Comparison of ENCODE assay signal across 9 mouse cellular contexts in genomic region chr16:30390650-30391340, GRCm38 (mm10). TPM values are rescaled to one million over a fixed set of nuclear protein-coding genes. Genes with fewer than 3 reads are reported as not detected.
DNase-seq lines count a peak whose midpoint lies in the region; ATAC-seq lines count a peak whose summit lies in the region.
"Had no signal": no experiment of that assay in that cellular context is flagged by ENCODE, and none has a peak within 500 bp of the region (broad histone marks: within the 10 kb centered on the region; RNA-seq: fewer than 3 reads in every experiment).

No protein-coding gene starts in this region.

- H3K4me2 ChIP-seq in intestine, embryonic 14.5 days (ENCODE audit: low read length) = no peak overlapping the region
- no peak overlapping the region for H3K4me2 ChIP-seq in intestine, embryonic 16.5 days (ENCODE audit: low read depth, low read length)
- H3K4me2 ChIP-seq in forebrain, embryonic 14.5 days (ENCODE audit: low read length) = no peak overlapping the region
- H3K4me2 ChIP-seq: midbrain, embryonic 13.5 days had no signal

- no peak overlapping the region for H3K27ac ChIP-seq in intestine, embryonic 14.5 days (ENCODE audit: low read depth)
- H3K27ac ChIP-seq in intestine, embryonic 16.5 days (ENCODE audit: low read length) = no peak overlapping the region
- no peak overlapping the region for H3K27ac ChIP-seq in forebrain, embryonic 14.5 days (ENCODE audit: low read depth, low read length)
- H3K27ac ChIP-seq: midbrain, embryonic 13.5 days had no signal

- WGBS in intestine, embryonic 14.5 days = 85% methylated on average over 5 of the region's 5 CpGs
- 68% methylated on average over 5 of the region's 5 CpGs for WGBS in intestine, embryonic 16.5 days
- WGBS in forebrain, embryonic 14.5 days = 93% methylated on average over 5 of the region's 5 CpGs

- no peaks in the 10 kb centered on the region for H3K27me3 ChIP-seq in intestine, embryonic 14.5 days (replicated peaks; ENCODE audit: control insufficient read depth, insufficient read depth, low read length)
- H3K27me3 ChIP-seq in intestine, embryonic 16.5 days (replicated peaks; ENCODE audit: control insufficient read depth, insufficient read depth, low read length) = no peaks in the 10 kb centered on the region
- no peaks in the 10 kb centered on the region for H3K27me3 ChIP-seq in forebrain, embryonic 14.5 days (replicated peaks; ENCODE audit: control insufficient read depth, insufficient read depth, low read length)

- H3K9me3 ChIP-seq in intestine, embryonic 14.5 days (ENCODE audit: control insufficient read depth, low read length) = peaks cover 5% of the 10 kb centered on the region; the same call in 1 of the 2 replicates
- H3K9me3 ChIP-seq in intestine, embryonic 16.5 days (ENCODE audit: control insufficient read depth, low read length) = no peaks in the 10 kb centered on the region
- H3K9me3 ChIP-seq in forebrain, embryonic 14.5 days (replicated peaks; ENCODE audit: control insufficient read depth, low read length) = no peaks in the 10 kb centered on the region; the same call in 1 of the 2 replicates

- 0 out of 2 replicates have a peak, but pooled peaks cover 3% of the 10 kb centered on the region for H3K36me3 ChIP-seq in intestine, embryonic 14.5 days (ENCODE audit: control insufficient read depth, insufficient read depth, low read length)
- no peaks in the 10 kb centered on the region for H3K36me3 ChIP-seq in intestine, embryonic 16.5 days (ENCODE audit: control insufficient read depth, insufficient read depth, low read length)
- 0 out of 2 replicates have a peak, but pooled peaks cover 3% of the 10 kb centered on the region for H3K36me3 ChIP-seq in forebrain, embryonic 14.5 days (ENCODE audit: control insufficient read depth, insufficient read depth, low read length)

- peaks cover 21% of the 10 kb centered on the region for H3K4me1 ChIP-seq in intestine, embryonic 14.5 days (replicated peaks; ENCODE audit: control insufficient read depth, insufficient read depth, low read length)
- peaks cover 22% of the 10 kb centered on the region for H3K4me1 ChIP-seq in intestine, embryonic 16.5 days (ENCODE audit: control insufficient read depth, insufficient read depth, low read length)
- H3K4me1 ChIP-seq in forebrain, embryonic 14.5 days (ENCODE audit: control insufficient read depth, insufficient read depth, low read length) = peaks cover 16% of the 10 kb centered on the region; the same call in 1 of the 2 replicates

- no peak overlapping the region for H3K4me3 ChIP-seq in intestine, embryonic 14.5 days (ENCODE audit: low read depth, low read length)
- H3K4me3 ChIP-seq in intestine, embryonic 16.5 days (ENCODE audit: low read length) = no peak overlapping the region
- H3K4me3 ChIP-seq in forebrain, embryonic 14.5 days (ENCODE audit: low read depth, low read length) = no peak overlapping the region
- H3K4me3 ChIP-seq: midbrain, embryonic 13.5 days had no signal

- no peak overlapping the region for H3K9ac ChIP-seq in intestine, embryonic 14.5 days (ENCODE audit: low read length)
- H3K9ac ChIP-seq in intestine, embryonic 16.5 days (ENCODE audit: low read depth, low read length) = no peak overlapping the region
- H3K9ac ChIP-seq in forebrain, embryonic 14.5 days (ENCODE audit: low read length) = no peak overlapping the region
- H3K9ac ChIP-seq: midbrain, embryonic 13.5 days had no signal

- ATAC-seq in intestine, embryonic 14.5 days (replicated peaks; ENCODE audit: low FRiP score, low TSS enrichment, low read depth) = no peak
- ATAC-seq in intestine, embryonic 16.5 days = no peak
- no peak for ATAC-seq in forebrain, embryonic 14.5 days
- ATAC-seq: midbrain, embryonic 13.5 days had no signal

- peak; percentile 51 for DNase-seq in intestine, embryonic 14.5 days (ENCODE audit: low spot score)
- DNase-seq in 3T3-L1 (ENCODE audit: low read depth, low spot score) (peak; percentile 99), NIH3T3 (ENCODE audit: low read depth) (peak; percentile 97)
- peak; percentile 30 for DNase-seq in induced T-regulatory cell, adult 2 months (ENCODE audit: low read depth)
- DNase-seq in testis, postnatal 10 days (ENCODE audit: low spot score) = no peak
- no peak for DNase-seq in forebrain, embryonic 14.5 days (ENCODE audit: low spot score)
- no peak for DNase-seq in ovary, postnatal 10 days (ENCODE audit: low spot score)

RNA-seq across cellular contexts. Expression of gene Atp13a3, which starts 15.0 kb away (rescaled TPM):
- 23.5 and 28.3 TPM in 2 replicates for polyA plus RNA-seq in intestine, embryonic 14.5 days (2014; fragmentation: Nextera tagmentation; extraction: Ambion mirVana)
- polyA plus RNA-seq in intestine, embryonic 16.5 days (2015; fragmentation: Nextera tagmentation; extraction: Ambion mirVana) = 14.1 and 17.2 TPM in 2 replicates
- 7.3 and 7.4 TPM in 2 replicates for polyA plus RNA-seq in forebrain, embryonic 14.5 days (2014; fragmentation: Nextera tagmentation; extraction: Ambion mirVana)

Comparison
In these comparisons a context has a peak if more than half of its experiments do, and no peak if none do; other contexts are left out.
1. DNase-seq: peak in intestine, embryonic 14.5 days (single experiment), 3T3-L1 (single experiment), NIH3T3 (single experiment) and induced T-regulatory cell, adult 2 months (single experiment); none in testis, postnatal 10 days (single experiment), forebrain, embryonic 14.5 days (single experiment) and ovary, postnatal 10 days (single experiment).